ENCODE assay signal across 31 mouse cellular contexts in genomic region chr1:21349341-21349740, GRCm38 (mm10). TPM values are rescaled to one million over a fixed set of nuclear protein-coding genes. Genes with fewer than 3 reads are reported as not detected.
"Had no signal": no experiment of that assay in that cellular context is flagged by ENCODE, and none has a peak within 500 bp of the region (broad histone marks: within the 10 kb centered on the region; RNA-seq: fewer than 3 reads in every experiment).

TSS of gene Khdc1a (plus strand) at chr1:21349641.

- DNase-seq: heart, postnatal 10 days; heart, postnatal 14 days; heart, postnatal 36 days; heart, postnatal 4 days; kidney, adult 11 months; kidney, adult 18-20 months; kidney, adult 2 months; kidney, adult 8-10 months; kidney, adult 9 months; kidney, postnatal 10 days; kidney, postnatal 14 days; kidney, postnatal 25 days; kidney, postnatal 36 days; kidney, postnatal 4 days; layer of hippocampus, adult 9-11 months; layer of hippocampus, postnatal 36 days had no signal

- ATAC-seq: hindbrain, embryonic 16.5 days; hindbrain, postnatal 0 days; inflammation-experienced regulatory T-cells, adult 6 months; intestine, embryonic 15.5 days; intestine, embryonic 16.5 days; intestine, postnatal 0 days had no signal

RNA-seq across cellular contexts. Expression of gene Khdc1a, which starts in this region (rescaled TPM):
- total RNA-seq: heart, postnatal 10 days; heart, postnatal 14 days; heart, postnatal 25 days; heart, postnatal 36 days; heart, postnatal 4 days; hematopoietic stem cell, adult 5-6 weeks; hindbrain, postnatal 0 days; layer of hippocampus, adult 18-20 months; layer of hippocampus, adult 2 months; layer of hippocampus, adult 8-10 months; layer of hippocampus, postnatal 10 days; layer of hippocampus, postnatal 14 days; layer of hippocampus, postnatal 25 days; layer of hippocampus, postnatal 36 days; left cerebral cortex, adult 18-20 months had no signal
